Mouse (Mus musculus) heart, postnatal 10 days (tissue): Measurements from ENCODE around the gene Elof1. TPM values are rescaled to one million over a fixed set of nuclear protein-coding genes. Genes with fewer than 3 reads are reported as not detected.

Experiments used
- microRNA-seq, 2 experiments: library from miRNA; unstranded; fragments of <30 nt; microRNA quantifications; one replicate each; pipeline ENCODE4 v1.2.0; 2022
- total RNA-seq, 2 experiments: library from RNA; stranded (reverse); gene quantifications; 2 replicates each; pipeline ENCODE4 v1.2.3; 2021

Gene Elof1
- total RNA-seq, 2 experiments from 2014 or later = 43.5 to 44.0 TPM

Small RNA genes lying within 50 kb of the gene (microRNA-seq; reads per million reads assigned to microRNA genes)
- 0 to 0.70 reads per million in 2 experiments for gene Mir7084

Other genes starting within 250 kb of the Elof1 start
- 10 to 100 TPM; 10.3 to 12.6 TPM for gene Rab3d, start 199.0 kb downstream of the Elof1 start, total RNA-seq
- gene Ccdc159, start 189.7 kb downstream of the Elof1 start, total RNA-seq = 1 to 10 TPM in 1 of 2 experiments, under 1 TPM in 1; 0.74 to 1.0 TPM
- gene Tmem205, start 189.6 kb downstream of the Elof1 start, total RNA-seq = 10 to 100 TPM; 24.3 to 28.6 TPM
- gene Plppr2, start 180.1 kb downstream of the Elof1 start, total RNA-seq = 1 to 10 TPM; 2.2 to 2.4 TPM
- 1 to 10 TPM; 8.7 TPM for gene Swsap1, start 161.4 kb downstream of the Elof1 start, total RNA-seq
- gene Epor, start 153.7 kb downstream of the Elof1 start, total RNA-seq = 1 to 10 TPM; 3.1 to 4.0 TPM
- 1 to 10 TPM; 1.3 to 1.4 TPM for gene Rgl3, start 127.7 kb downstream of the Elof1 start, total RNA-seq
- not detected for gene Ccdc151, start 114.5 kb downstream of the Elof1 start, total RNA-seq
- gene Prkcsh, start 114.4 kb downstream of the Elof1 start, total RNA-seq = 10 to 100 TPM; 67.7 to 73.7 TPM
- gene Elavl3, start 65.1 kb downstream of the Elof1 start, total RNA-seq = under 1 TPM; 0.26 to 0.47 TPM
- gene Gm49318, start 45.9 kb downstream of the Elof1 start, total RNA-seq = under 1 TPM in 1 of 2 experiments, not detected in 1; 0.64 TPM
- gene Zfp653, start 45.8 kb downstream of the Elof1 start, total RNA-seq = 1 to 10 TPM; 5.9 to 7.3 TPM
- gene Ecsit, start 31.7 kb downstream of the Elof1 start, total RNA-seq = 10 to 100 TPM; 79.0 to 82.6 TPM
- gene Cnn1, start 18.0 kb downstream of the Elof1 start, total RNA-seq = 1 to 10 TPM; 8.2 to 9.7 TPM
- gene Acp5, start 18.5 kb upstream of the Elof1 start, total RNA-seq = 1 to 10 TPM; 1.8 to 2.8 TPM
- gene Pigyl, start 39.7 kb upstream of the Elof1 start, total RNA-seq = 10 to 100 TPM; 35.3 to 35.6 TPM
- gene Zfp872, start 70.9 kb upstream of the Elof1 start, total RNA-seq = under 1 TPM; 0.17 to 0.20 TPM
- gene Zfp809, start 108.5 kb upstream of the Elof1 start, total RNA-seq = 10 to 100 TPM; 26.9 to 35.2 TPM
- 1 to 10 TPM in 1 of 2 experiments, under 1 TPM in 1; 0.97 to 1.2 TPM for gene Zfp599, start 142.7 kb upstream of the Elof1 start, total RNA-seq
- 10 to 100 TPM; 12.3 to 13.9 TPM for gene Zfp810, start 190.5 kb upstream of the Elof1 start, total RNA-seq